Mouse (Mus musculus): ENCODE measurements around the gene Abcd4. TPM values are rescaled to one million over a fixed set of nuclear protein-coding genes. Genes with fewer than 3 reads are reported as not detected.

Gene Abcd4
- 6.2 and 6.7 TPM in 2 replicates for polyA plus RNA-seq (2015; fragmentation: Nextera tagmentation; extraction: Ambion mirVana)

GRCm38 (mm10) chr12:84616977-84617630, at the start of gene Abcd4:
TSS of gene Abcd4 (minus strand) at chr12:84617413.

GRCm38 (mm10) chr12:84640654-84641053, 23.4 kb upstream of the Abcd4 start, which contains the start of gene Vrtn:
TSS of gene Vrtn (plus strand) at chr12:84641019.

GRCm38 (mm10) chr12:84569336-84569970, 47.8 kb downstream of the Abcd4 start, which contains the start of gene Vsx2:
TSS of gene Vsx2 (plus strand) at chr12:84569762.

Other genes with a start within 250 kb of the Abcd4 start
- 5.3 and 6.6 TPM in 2 replicates for gene Entpd5, start 208.4 kb downstream of the Abcd4 start, polyA plus RNA-seq (2015; fragmentation: Nextera tagmentation; extraction: Ambion mirVana)
- gene Bbof1, start 208.3 kb downstream of the Abcd4 start, polyA plus RNA-seq (2015; fragmentation: Nextera tagmentation; extraction: Ambion mirVana): 0.54 and 0.71 TPM in 2 replicates
- gene Rnf113a2, start 200.2 kb downstream of the Abcd4 start, polyA plus RNA-seq (2015; fragmentation: Nextera tagmentation; extraction: Ambion mirVana): 15.7 and 17.7 TPM in 2 replicates
- gene Aldh6a1, start 166.4 kb downstream of the Abcd4 start, polyA plus RNA-seq (2015; fragmentation: Nextera tagmentation; extraction: Ambion mirVana): 36.8 and 77.0 TPM in 2 replicates
- 7.3 and 8.9 TPM in 2 replicates for gene Lin52, start 166.0 kb downstream of the Abcd4 start, polyA plus RNA-seq (2015; fragmentation: Nextera tagmentation; extraction: Ambion mirVana)
- not detected in 2 replicates for gene Vsx2, start 47.7 kb downstream of the Abcd4 start, polyA plus RNA-seq (2015; fragmentation: Nextera tagmentation; extraction: Ambion mirVana)
- not detected in 2 replicates for gene Vrtn, start 23.6 kb upstream of the Abcd4 start, polyA plus RNA-seq (2015; fragmentation: Nextera tagmentation; extraction: Ambion mirVana)
- gene Syndig1l, start 81.4 kb upstream of the Abcd4 start, polyA plus RNA-seq (2015; fragmentation: Nextera tagmentation; extraction: Ambion mirVana): not detected in 2 replicates
- gene Npc2, start 155.7 kb upstream of the Abcd4 start, polyA plus RNA-seq (2015; fragmentation: Nextera tagmentation; extraction: Ambion mirVana): 33.1 and 47.6 TPM in 2 replicates
- gene Isca2, start 155.8 kb upstream of the Abcd4 start, polyA plus RNA-seq (2015; fragmentation: Nextera tagmentation; extraction: Ambion mirVana): 117 and 122 TPM in 2 replicates

Data from skeletal muscle tissue, postnatal 0 days (tissue).